Mouse (Mus musculus): ENCODE data around the gene Cdkn2aipnl.

Gene Cdkn2aipnl

GRCm38 (mm10) chr11:51946144-51946543 lies 21.3 kb upstream of the Cdkn2aipnl start:
- DNase-seq (ENCODE audit: low spot score): no peak

GRCm38 (mm10) chr11:51949155-51949840 lies 18.2 kb upstream of the Cdkn2aipnl start:
- DNase-seq (ENCODE audit: low spot score): no peak

- no peak for DNase-seq (ENCODE audit: low spot score)
Measured at GRCm38 (mm10) chr11:51949919-51950318, 17.5 kb upstream of the Cdkn2aipnl start.

- no peak for DNase-seq (ENCODE audit: low spot score)
Measured at GRCm38 (mm10) chr11:51951861-51952420, 15.5 kb upstream of the Cdkn2aipnl start.

- DNase-seq (ENCODE audit: low spot score): no peak
Measured at GRCm38 (mm10) chr11:51956112-51956511, 11.3 kb upstream of the Cdkn2aipnl start.

GRCm38 (mm10) chr11:51957760-51958159 lies 9.7 kb upstream of the Cdkn2aipnl start:
- no peak for DNase-seq (ENCODE audit: low spot score)

GRCm38 (mm10) chr11:51959511-51959910 lies 8.0 kb upstream of the Cdkn2aipnl start:
- no peak for DNase-seq (ENCODE audit: low spot score)

GRCm38 (mm10) chr11:51960061-51960460 lies 7.4 kb upstream of the Cdkn2aipnl start:
- DNase-seq (ENCODE audit: low spot score): no peak

GRCm38 (mm10) chr11:51960967-51961471 lies 6.4 kb upstream of the Cdkn2aipnl start:
- DNase-seq (ENCODE audit: low spot score): no peak

GRCm38 (mm10) chr11:51961761-51962160 lies 5.7 kb upstream of the Cdkn2aipnl start:
- DNase-seq (ENCODE audit: low spot score): no peak

GRCm38 (mm10) chr11:51962277-51962676 lies 5.2 kb upstream of the Cdkn2aipnl start:
- no peak for DNase-seq (ENCODE audit: low spot score)

GRCm38 (mm10) chr11:51966651-51967050 lies 810 bp upstream of the Cdkn2aipnl start:
- no peak for DNase-seq (ENCODE audit: low spot score)

GRCm38 (mm10) chr11:51968896-51969295 lies 1.4 kb downstream of the Cdkn2aipnl start:
- DNase-seq (ENCODE audit: low spot score): no peak

GRCm38 (mm10) chr11:51969511-51969910 lies 2.0 kb downstream of the Cdkn2aipnl start:
- DNase-seq (ENCODE audit: low spot score): no peak

GRCm38 (mm10) chr11:51971644-51972043 lies 4.2 kb downstream of the Cdkn2aipnl start:
- no peak for DNase-seq (ENCODE audit: low spot score)

- DNase-seq (ENCODE audit: low spot score): peak; percentile 79
Measured at GRCm38 (mm10) chr11:51999611-52000289, 32.3 kb downstream of the Cdkn2aipnl start.

- peak; percentile 97 for DNase-seq (ENCODE audit: low spot score)
Measured at GRCm38 (mm10) chr11:52000290-52000962, 33.0 kb downstream of the Cdkn2aipnl start, which contains the start of gene Ube2b. Ube2b (minus strand) TSS chr11:52000762.

- DNase-seq (ENCODE audit: low spot score): no peak
Measured at GRCm38 (mm10) chr11:52001341-52001740, 33.9 kb downstream of the Cdkn2aipnl start.

- no peak for DNase-seq (ENCODE audit: low spot score)
Measured at GRCm38 (mm10) chr11:52001861-52002260, 34.4 kb downstream of the Cdkn2aipnl start.

- DNase-seq (ENCODE audit: low spot score): no peak
Measured at GRCm38 (mm10) chr11:52002842-52003504, 35.5 kb downstream of the Cdkn2aipnl start.

- DNase-seq (ENCODE audit: low spot score): no peak
Measured at GRCm38 (mm10) chr11:52003505-52003771, 36.0 kb downstream of the Cdkn2aipnl start.
